Mouse (Mus musculus) forebrain, postnatal 0 days (tissue): ENCODE measurements at regions not wholly inside any gene's neighbourhood (a gene's known extent, or its start where the extent isn't known, plus 50 kb on each side); places are given as distances from the start of the nearest gene placed in this dataset.
A peak's percentile ranks its signal among the peaks of the same experiment; 100 is the strongest.
"Not testable (repeated sequence)": the region's sequence is repeated elsewhere in the genome, so short reads cannot be mapped to it uniquely, and the experiment has no call there.

Experiments
- ATAC-seq: fragments of 200-750 bp; cut with Nextera tagmentation; 2 replicates; pipeline ENCODE4 v1.8.0; 2017; ENCODE audit warnings: mild to moderate bottlenecking, moderate library complexity
- DNase-seq: peaks from one replicate; pipeline ENCODE4 v3.0.0-alpha.2; 2015
- H3K27ac ChIP-seq: fragments of 300-500 bp; sonication (generic); 2 replicates; pipeline ENCODE4 v1.5.1; 2014; ENCODE audit warnings: low read depth, mild to moderate bottlenecking, antibody characterized with exemption, low read length, moderate library complexity, mixed read lengths
- H3K27me3 ChIP-seq: fragments of 300-500 bp; sonication (generic); 2 replicates; pipeline ENCODE4 v1.6.1; 2014; ENCODE audit warnings: mild to moderate bottlenecking, low read length, mixed read lengths; ENCODE audit not compliant: insufficient read depth
- H3K36me3 ChIP-seq: fragments of 300-500 bp; sonication (generic); 2 replicates; pipeline ENCODE4 v1.6.1; 2014; ENCODE audit warnings: mild to moderate bottlenecking, moderate library complexity; ENCODE audit not compliant: insufficient read depth
- H3K4me1 ChIP-seq: fragments of 300-500 bp; sonication (generic); 2 replicates; pipeline ENCODE4 v1.6.1; 2014; ENCODE audit warnings: antibody characterized with exemption; ENCODE audit not compliant: insufficient read depth
- H3K4me2 ChIP-seq: fragments of 300-500 bp; sonication (generic); 2 replicates; pipeline ENCODE4 v1.6.1; 2014; ENCODE audit warnings: low read depth, mild to moderate bottlenecking, moderate library complexity
- H3K4me3 ChIP-seq: fragments of 300-500 bp; sonication (generic); 2 replicates; pipeline ENCODE4 v1.5.1; 2014; ENCODE audit warnings: low read depth, low read length, mixed read lengths
- H3K9ac ChIP-seq: fragments of 300-500 bp; sonication (generic); 2 replicates; pipeline ENCODE4 v1.6.1; 2014; ENCODE audit warnings: mild to moderate bottlenecking
- H3K9me3 ChIP-seq: fragments of 300-500 bp; sonication (generic); 2 replicates; pipeline ENCODE4 v1.6.1; 2016; ENCODE audit warnings: low read length
- CTCF ChIP-seq: sonication (generic); IDR thresholded peaks from 2 replicates; pipeline ENCODE4 v1.5.1; 2016; ENCODE audit warnings: antibody characterized with exemption, control low read depth, low read depth
- WGBS: fragments of 180-500 bp; shearing (Covaris S2); extraction: QIAGEN DNeasy Blood & Tissue Kit; methylation state at CpG from one replicate; pipeline ENCODE4 v1.1.7; 2014; 5-methylcytosine and 5-hydroxymethylcytosine counted together

DNA sequence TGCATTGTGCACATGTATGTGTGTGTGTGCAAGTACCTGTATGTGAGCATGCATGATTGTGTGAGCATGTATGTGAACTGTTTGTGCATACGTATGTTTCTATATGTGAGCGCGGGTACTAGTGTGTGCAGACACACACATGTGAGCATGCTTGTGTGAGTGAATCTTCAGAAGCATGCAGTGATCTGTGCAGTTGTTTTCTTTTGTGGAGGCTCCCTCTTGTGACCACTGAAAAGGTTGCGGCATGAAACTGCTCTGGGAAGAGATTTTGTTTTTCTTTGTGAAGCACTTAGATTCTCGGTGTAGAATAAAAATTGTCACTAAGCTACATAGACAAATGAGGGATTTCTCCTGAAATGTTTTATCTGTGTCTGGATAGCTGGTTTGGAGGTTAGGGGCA lies 189.2 kb upstream of the Rapgef5 start:
- H3K4me2 ChIP-seq, H3K9me3 ChIP-seq, H3K27me3 ChIP-seq, H3K4me1 ChIP-seq, DNase-seq, H3K36me3 ChIP-seq, H3K27ac ChIP-seq, H3K9ac ChIP-seq, H3K4me3 ChIP-seq: not testable (repeated sequence)
- ATAC-seq = peak; percentile 86
- WGBS = 36% methylated on average over 5 of the region's 5 CpGs
- peak; percentile 56 for TF ChIP-seq CTCF

- Histone ChIP-seq H3K4me2 (no peak overlapping the region), H3K4me3 (no peak overlapping the region), H3K4me1 (no peaks in the 10 kb centered on the region), H3K27ac (no peak overlapping the region), H3K27me3 (no peaks in the 10 kb centered on the region), H3K9ac (no peak overlapping the region), H3K36me3 (no peaks in the 10 kb centered on the region), H3K9me3 (no peaks in the 10 kb centered on the region)
- TF ChIP-seq CTCF = peak; percentile 47
- DNase-seq (no peak), ATAC-seq (no peak)
Measured at GRCm38 (mm10) chr12:117330418-117330817, 185.9 kb upstream of the Rapgef5 start.

DNA sequence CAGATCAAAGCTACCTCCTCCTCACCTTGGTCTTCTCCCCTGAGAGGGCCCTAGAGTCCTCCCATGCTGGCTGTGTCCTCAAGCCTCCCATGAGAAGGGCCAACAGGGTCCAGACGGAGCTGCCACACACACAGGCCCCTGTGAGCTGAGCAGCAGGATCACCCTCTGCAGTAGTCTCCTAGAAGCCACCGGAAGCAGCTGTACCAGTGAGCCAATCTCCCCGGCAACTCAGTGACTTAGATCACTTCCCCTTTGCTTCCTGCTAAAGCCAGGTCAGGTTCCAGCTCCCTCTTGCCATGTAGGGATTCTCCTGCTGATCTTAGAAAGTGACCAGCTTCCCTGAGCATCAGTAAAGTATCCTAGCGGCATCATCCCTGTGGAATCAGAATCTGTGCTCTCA lies 179.4 kb upstream of the Rapgef5 start:
- H3K4me1 ChIP-seq = no peaks in the 10 kb centered on the region
- no peak overlapping the region for H3K4me2 ChIP-seq
- ATAC-seq (no peak), DNase-seq (no peak)
- no peaks in the 10 kb centered on the region for H3K36me3 ChIP-seq
- H3K27me3 ChIP-seq = no peaks in the 10 kb centered on the region
- no peaks in the 10 kb centered on the region for H3K9me3 ChIP-seq
- 71% methylated on average over 4 of the region's 4 CpGs for WGBS
- no peak overlapping the region for H3K9ac ChIP-seq
- H3K4me3 ChIP-seq = no peak overlapping the region
- H3K27ac ChIP-seq = no peak overlapping the region
- TF ChIP-seq CTCF = no peak

- Histone ChIP-seq H3K27ac (0 out of 2 replicates have a peak overlapping the region, but pooled peaks have one; percentile 35), H3K4me1 (peaks cover 30% of the 10 kb centered on the region), H3K9ac (no peak overlapping the region)
Measured at GRCm38 (mm10) chr12:117342321-117342720, 174.0 kb upstream of the Rapgef5 start.

DNA sequence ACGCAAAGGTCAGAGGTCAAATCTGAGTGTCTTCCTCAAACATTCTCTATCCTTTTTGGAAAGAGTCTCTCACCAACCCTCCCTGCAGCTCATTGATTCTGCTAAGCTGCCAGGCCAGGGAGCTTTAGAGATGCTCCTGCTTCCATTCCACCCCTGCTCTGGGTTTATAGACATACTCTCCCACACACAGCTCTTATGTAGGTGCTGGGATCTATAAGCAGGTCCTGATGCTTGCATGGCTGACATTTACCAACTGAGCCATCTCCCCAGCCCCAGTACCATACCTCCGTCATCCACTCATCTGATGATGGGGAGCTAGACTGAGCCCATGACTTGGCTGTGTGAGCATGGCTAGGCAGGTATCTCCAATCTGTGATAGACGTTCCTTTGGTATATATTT lies 173.2 kb upstream of the Rapgef5 start:
- no peaks in the 10 kb centered on the region for H3K36me3 ChIP-seq
- H3K9me3 ChIP-seq = no peaks in the 10 kb centered on the region
- peaks cover 30% of the 10 kb centered on the region for H3K4me1 ChIP-seq
- DNase-seq (no peak), ATAC-seq (no peak)
- no peak overlapping the region for H3K4me3 ChIP-seq
- H3K27me3 ChIP-seq = no peaks in the 10 kb centered on the region
- H3K9ac ChIP-seq = no peak overlapping the region
- 86% methylated on average over 3 of the region's 3 CpGs for WGBS
- H3K4me2 ChIP-seq = no peak overlapping the region
- TF ChIP-seq CTCF = no peak
- 0 out of 2 replicates have a peak overlapping the region, but pooled peaks have one; percentile 35 for H3K27ac ChIP-seq

More at GRCm38 (mm10) chr12:117342321-117342720, 174.0 kb upstream of the Rapgef5 start:
- TF ChIP-seq CTCF = no peak
- no peak for DNase-seq
- no peaks in the 10 kb centered on the region for H3K27me3 ChIP-seq
- no peak overlapping the region for H3K4me3 ChIP-seq
- ATAC-seq = no peak
- no peak overlapping the region for H3K4me2 ChIP-seq
- no peaks in the 10 kb centered on the region for H3K36me3 ChIP-seq
- no peaks in the 10 kb centered on the region for H3K9me3 ChIP-seq
- WGBS = 41% methylated on average over 6 of the region's 6 CpGs

DNA sequence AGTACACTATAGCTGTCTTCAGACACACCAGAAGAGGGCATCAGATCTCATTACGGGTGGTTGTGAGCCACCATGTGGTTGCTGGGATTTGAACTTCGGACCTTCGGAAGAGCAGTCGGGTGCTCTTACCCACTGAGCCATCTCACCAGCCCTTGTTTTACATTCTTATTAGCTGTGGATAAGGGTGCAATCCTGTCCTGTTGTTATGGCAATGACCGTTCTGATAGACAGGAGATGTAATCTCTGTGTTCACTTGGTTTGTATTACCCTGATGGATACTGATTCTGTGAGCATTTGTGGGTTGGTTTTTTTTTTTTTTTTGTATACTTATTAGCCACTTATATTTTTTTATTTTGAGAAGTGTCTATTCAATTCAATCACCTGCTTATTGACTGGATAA lies 172.7 kb upstream of the Rapgef5 start:
- peaks cover 30% of the 10 kb centered on the region for H3K4me1 ChIP-seq
- not testable (repeated sequence) for H3K27ac ChIP-seq

DNA sequence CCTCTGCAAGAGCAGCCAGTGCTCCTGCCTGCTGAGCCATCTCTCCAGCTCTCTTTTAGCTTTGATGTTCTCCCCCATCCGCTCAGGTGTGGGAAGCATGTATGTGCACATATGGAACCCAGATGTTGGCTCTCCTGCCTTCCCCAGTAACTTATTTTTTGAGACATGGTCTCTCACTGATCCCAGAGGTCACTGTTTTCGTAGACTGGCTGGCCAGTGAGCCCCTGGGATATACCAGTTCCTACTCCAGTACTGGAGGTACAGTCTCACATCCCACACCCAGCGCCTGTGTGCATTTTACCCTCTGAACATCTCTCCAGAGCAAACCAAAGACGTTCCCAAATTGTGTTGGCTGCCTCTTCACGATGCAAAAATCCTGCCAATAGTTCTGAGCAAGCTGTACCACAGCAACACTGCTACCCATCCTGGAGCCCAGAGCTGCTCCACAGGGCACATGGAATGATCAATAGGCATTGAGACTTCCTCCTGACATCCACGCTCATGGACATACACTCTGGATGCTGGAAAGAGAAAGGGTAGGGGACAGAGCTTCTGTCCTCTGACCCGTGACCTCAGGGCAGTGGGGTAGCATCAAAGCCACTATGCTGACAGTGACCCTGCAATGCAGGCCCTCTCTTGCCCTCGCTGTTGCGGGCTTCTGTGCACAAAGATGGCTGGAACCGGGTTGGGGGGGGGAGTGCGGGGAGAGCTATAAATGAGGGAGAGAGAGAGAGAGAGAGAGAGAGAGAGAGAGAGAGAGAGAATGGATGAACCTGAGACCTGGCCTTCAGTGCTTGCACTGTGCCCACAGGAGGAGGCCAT lies 171.8 kb upstream of the Rapgef5 start:
- Histone ChIP-seq H3K4me2 (peak overlapping the region; percentile 51), H3K27ac (peak overlapping the region; percentile 98), H3K4me1 (peaks cover 30% of the 10 kb centered on the region), H3K9me3 (no peaks in the 10 kb centered on the region), H3K9ac (peak overlapping the region; percentile 58), H3K36me3 (no peaks in the 10 kb centered on the region), H3K27me3 (no peaks in the 10 kb centered on the region), H3K4me3 (no peak overlapping the region)
- 24% methylated on average over 11 of the region's 11 CpGs for WGBS
- peak; percentile 39 for ATAC-seq
- DNase-seq = peak; percentile 68
- no peak for TF ChIP-seq CTCF

More for the DNA sequence above, 172.7 kb upstream of the Rapgef5 start:
- not testable (repeated sequence) for H3K9ac ChIP-seq, H3K4me2 ChIP-seq, H3K4me3 ChIP-seq, ATAC-seq, DNase-seq, H3K27me3 ChIP-seq, H3K36me3 ChIP-seq, H3K9me3 ChIP-seq
- WGBS = 81% methylated on average over 5 of the region's 5 CpGs
